ENCODE assay signal across 8 mouse cellular contexts in genomic region chr17:45686716-45687115, GRCm38 (mm10). TPM values are rescaled to one million over a fixed set of nuclear protein-coding genes. Genes with fewer than 3 reads are reported as not detected.
DNase-seq lines count a peak whose midpoint lies in the region; ATAC-seq and TF ChIP-seq lines count a peak whose summit lies in the region.

TSS of gene Tmem63b (minus strand) at chr17:45686905.

- WGBS in lung, postnatal 0 days, result 0% methylated on average over 12 of the region's 12 CpGs
- WGBS in hindbrain, postnatal 0 days, result 7% methylated on average over 12 of the region's 12 CpGs
- 1% methylated on average over 12 of the region's 12 CpGs for WGBS in macrophage (ENCODE audit: missing documents)

- H3K27ac ChIP-seq in lung, postnatal 0 days (ENCODE audit: low read length), result peak within 1 kb of the TSS; percentile 88
- H3K27ac ChIP-seq in hindbrain, postnatal 0 days, result peak within 1 kb of the TSS; percentile 88
- peak within 1 kb of the TSS; percentile 62 for H3K27ac ChIP-seq in macrophage

- ATAC-seq in lung, postnatal 0 days, result peak; percentile 39
- peak; percentile 6; the same call in 1 of the 2 replicates for ATAC-seq in hindbrain, postnatal 0 days

- no peaks in the 10 kb centered on the region for H3K27me3 ChIP-seq in lung, postnatal 0 days (replicated peaks; ENCODE audit: insufficient read depth, low read length)
- no peaks in the 10 kb centered on the region for H3K27me3 ChIP-seq in hindbrain, postnatal 0 days (ENCODE audit: insufficient read depth, low read length)

- peak within 1 kb of the TSS; percentile 86 for H3K9ac ChIP-seq in lung, postnatal 0 days (replicated peaks; ENCODE audit: low read depth)
- peak within 1 kb of the TSS; percentile 92 for H3K9ac ChIP-seq in hindbrain, postnatal 0 days (replicated peaks; ENCODE audit: low read length)

- peaks cover 65% of the 10 kb centered on the region for H3K79me2 ChIP-seq in macrophage (ENCODE audit: inconsistent target)

- TF ChIP-seq EP300 in lung, postnatal 0 days (IDR thresholded peaks at IDR 0.05), result peak; percentile 21; the same call in 1 of the 2 replicates

- peak; percentile 82 for DNase-seq in lung, postnatal 0 days (ENCODE audit: low spot score)
- DNase-seq in lung, postnatal 25 days (ENCODE audit: low spot score), result no peak
- no peak for DNase-seq in adrenal gland, adult 8-10 months
- no peak for DNase-seq in gastrocnemius, adult 18-20 months (ENCODE audit: low spot score)
- peak; percentile 30 for DNase-seq in hindbrain, postnatal 0 days (ENCODE audit: low spot score)
- no peak for DNase-seq in right cerebral cortex, adult 18-20 months
- no peak for DNase-seq in spleen, adult 12 weeks (ENCODE audit: low spot score)

- peak within 1 kb of the TSS; percentile 92 for H3K4me3 ChIP-seq in lung, postnatal 0 days (ENCODE audit: low read depth, low read length)
- peak within 1 kb of the TSS; percentile 94 for H3K4me3 ChIP-seq in hindbrain, postnatal 0 days (ENCODE audit: low read length)
- H3K4me3 ChIP-seq in macrophage (ENCODE audit: inconsistent target), result peak within 1 kb of the TSS; percentile 98

- peaks cover 9% of the 10 kb centered on the region; the same call in 1 of the 2 replicates for H3K4me1 ChIP-seq in lung, postnatal 0 days (ENCODE audit: insufficient read depth, low read depth, low read length)
- H3K4me1 ChIP-seq in hindbrain, postnatal 0 days (ENCODE audit: insufficient read depth, low read length), result peaks cover 20% of the 10 kb centered on the region

- H3K4me2 ChIP-seq in lung, postnatal 0 days (replicated peaks; ENCODE audit: low read depth, low read length), result peak within 1 kb of the TSS; percentile 96
- peak within 1 kb of the TSS; percentile 82 for H3K4me2 ChIP-seq in hindbrain, postnatal 0 days (ENCODE audit: low read depth, low read length)

- no peak for TF ChIP-seq CTCF in lung, postnatal 0 days (IDR thresholded peaks at IDR 0.05)
- no peak for TF ChIP-seq CTCF in hindbrain, postnatal 0 days (IDR thresholded peaks at IDR 0.05; ENCODE audit: low read depth)

- H3K9me3 ChIP-seq in lung, postnatal 0 days (ENCODE audit: low read length), result no peaks in the 10 kb centered on the region
- no peaks in the 10 kb centered on the region for H3K9me3 ChIP-seq in hindbrain, postnatal 0 days (ENCODE audit: low read length)

- no peaks in the 10 kb centered on the region for H3K36me3 ChIP-seq in lung, postnatal 0 days (ENCODE audit: insufficient read depth, low read length)
- H3K36me3 ChIP-seq in hindbrain, postnatal 0 days (ENCODE audit: insufficient read depth, low read length), result no peaks in the 10 kb centered on the region
- H3K36me3 ChIP-seq in macrophage (ENCODE audit: inconsistent target), result no peaks in the 10 kb centered on the region

RNA-seq across cellular contexts. Expression of gene Tmem63b, which starts in this region (rescaled TPM):
- 78.5 and 88.2 TPM in 2 replicates for polyA plus RNA-seq in lung, postnatal 0 days (2015; fragmentation: Nextera tagmentation; extraction: Ambion mirVana)
- 10 to 100 TPM; 38.2 to 75.2 (median 53.9) TPM for total RNA-seq in adrenal gland, adult 8-10 months (2022)
- total RNA-seq in gastrocnemius, adult 18-20 months (2021), result 10 to 100 TPM; 65.0 to 70.8 TPM
- total RNA-seq in hindbrain, postnatal 0 days (2014; rRNA removed), result 241 and 252 TPM in 2 replicates
- polyA plus RNA-seq in hindbrain, postnatal 0 days (2015; fragmentation: Nextera tagmentation; extraction: Ambion mirVana), result 123 and 139 TPM in 2 replicates
- 100 to 1,000 TPM in 8 of 26 experiments, 10 to 100 TPM in 18; 39.1 to 247 (median 68.4) TPM for total RNA-seq in macrophage (2018; cell fraction: chromatin; rRNA removed)
- total RNA-seq in macrophage (2018; cell fraction: cytosol; rRNA removed), result 10 to 100 TPM in 17 of 26 experiments, 1 to 10 TPM in 9; 8.8 to 14.2 (median 11.0) TPM
- 100 to 1,000 TPM in 2 of 26 experiments, 10 to 100 TPM in 24; 25.8 to 117 (median 46.1) TPM for total RNA-seq in macrophage (2018; cell fraction: nucleus; rRNA removed)
- polyA plus RNA-seq in macrophage (2018), result 8.2 to 10.7 TPM (median 9.7 TPM) in 3 replicates

Comparison
In these comparisons a context has a peak if more than half of its experiments do, and no peak if none do; other contexts are left out.
1. DNase-seq: peak in lung, postnatal 0 days (single experiment) and hindbrain, postnatal 0 days (single experiment); none in lung, postnatal 25 days (single experiment), adrenal gland, adult 8-10 months (single experiment), gastrocnemius, adult 18-20 months (single experiment), right cerebral cortex, adult 18-20 months (single experiment) and spleen, adult 12 weeks (single experiment).
2. Peak in every context shown above with its lines, with median percentiles within 50 percentile points of each other: H3K27ac ChIP-seq and H3K4me3 ChIP-seq.